Mouse (Mus musculus) ES-E14 (cell line): ENCODE measurements at regions not wholly inside any gene's neighbourhood (a gene's known extent, or its start where the extent isn't known, plus 50 kb on each side); places are given as distances from the start of the nearest gene placed in this dataset.

Experiments
- DNase-seq: peaks from one replicate; pipeline ENCODE4 v3.0.0-alpha.2; 2013; ENCODE audit warnings: low read depth, low spot score
- H3K27ac ChIP-seq: 2 replicates; pipeline ENCODE4 v1.5.1; 2012; ENCODE audit warnings: low read depth, mild to moderate bottlenecking, low read length, moderate library complexity, mixed read lengths; ENCODE audit not compliant: poor library complexity, insufficient read depth, severe bottlenecking
- H3K36me3 ChIP-seq: 2 replicates; pipeline ENCODE4 v1.6.1; 2012; ENCODE audit warnings: mild to moderate bottlenecking, low read length, moderate library complexity, mixed read lengths; ENCODE audit not compliant: control insufficient read depth, poor library complexity, insufficient read depth, severe bottlenecking
- H3K4me1 ChIP-seq, 2 experiments: fragments of 150-350 bp in 1 of 2; sonication (generic) in 1 of 2; 2 replicates each; pipeline ENCODE4 v1.6.1; 2012; ENCODE audit warnings: low read length in 2 of 2, mild to moderate bottlenecking in 1 of 2, mixed read lengths in 1 of 2; ENCODE audit not compliant: control insufficient read depth in 2 of 2, insufficient read depth in 2 of 2, poor library complexity in 1 of 2
- H3K4me3 ChIP-seq, 2 experiments: fragments of 150-350 bp in 1 of 2; sonication (generic) in 1 of 2; 2 replicates each; pipeline ENCODE4 v1.5.1; 2012; ENCODE audit warnings: low read length in 2 of 2, low read depth in 1 of 2, mild to moderate bottlenecking in 1 of 2, mixed read lengths in 1 of 2; ENCODE audit not compliant: insufficient read depth in 1 of 2, poor library complexity in 1 of 2, severe bottlenecking in 1 of 2
- H3K9ac ChIP-seq: 2 replicates; pipeline ENCODE4 v1.6.1; 2012; ENCODE audit warnings: low read depth, mild to moderate bottlenecking, low read length, mixed read lengths; ENCODE audit not compliant: poor library complexity, insufficient read depth, severe bottlenecking
- H3K9me3 ChIP-seq: fragments of 150-350 bp; sonication (generic); 2 replicates; pipeline ENCODE4 v1.6.1; 2012; ENCODE audit warnings: low read depth, mild to moderate bottlenecking, low read length; ENCODE audit not compliant: control insufficient read depth, insufficient read depth
- CHD2 ChIP-seq: IDR thresholded peaks from 2 replicates; pipeline ENCODE4 v1.6.1; 2014; ENCODE audit warnings: mild to moderate bottlenecking, low read depth, low read length, inconsistent platforms
- HCFC1 ChIP-seq: IDR thresholded peaks from 2 replicates; pipeline ENCODE4 v1.6.1; 2012; ENCODE audit warnings: low read length, inconsistent platforms, borderline replicate concordance; ENCODE audit not compliant: insufficient read depth
- MAFK ChIP-seq: IDR thresholded peaks from 2 replicates; pipeline ENCODE4 v1.6.1; 2014; ENCODE audit warnings: mild to moderate bottlenecking, low read depth, low read length, inconsistent platforms; ENCODE audit not compliant: insufficient read depth
- ZC3H11A ChIP-seq: IDR thresholded peaks from 2 replicates; pipeline ENCODE4 v1.6.1; 2012; ENCODE audit warnings: low read depth, mild to moderate bottlenecking, inconsistent platforms, low read length, borderline replicate concordance
- ZNF384 ChIP-seq: IDR thresholded peaks from 2 replicates; pipeline ENCODE4 v1.6.1; 2012; ENCODE audit warnings: low read depth, low read length, inconsistent platforms
- in situ Hi-C, 2 experiments: fragments of 600-800 bp; cut with MboI; formaldehyde crosslinking; loops; one replicate each; pipeline ENCODE4 v1.15.1; 2025; ENCODE audit warnings: low sequenced_read_pairs in 2 of 2, inconsistent platforms in 1 of 2; ENCODE audit not compliant: unreplicated experiment in 2 of 2

GRCm38 (mm10) chr5:39988039-39988438 is 232.8 kb upstream of the Hs3st1 start:
- Histone ChIP-seq H3K27ac (no peak overlapping the region), H3K4me3 (no peak overlapping the region), H3K36me3 (no peaks in the 10 kb centered on the region), H3K9ac (no peak overlapping the region), H3K4me1 (no peaks in the 10 kb centered on the region), H3K9me3 (no peaks in the 10 kb centered on the region)
- in situ Hi-C loops: no loop called here
- DNase-seq: no peak
- TF ChIP-seq CHD2 (no peak), ZC3H11A (no peak), MAFK (no peak), HCFC1 (no peak)

GRCm38 (mm10) chr5:39964371-39964770 is 209.1 kb upstream of the Hs3st1 start:
- in situ Hi-C loops: loop anchor here in 1 of 2 experiments (25.0 kb wide), 1 partner anchor 1177 kb away; no protein-coding TSS in a partner anchor
- no peak for DNase-seq
- Histone ChIP-seq H3K9me3 (no peaks in the 10 kb centered on the region), H3K4me1 (no peaks in the 10 kb centered on the region), H3K27ac (no peak overlapping the region), H3K9ac (no peak overlapping the region), H3K36me3 (no peaks in the 10 kb centered on the region), H3K4me3 (no peak overlapping the region)
- TF ChIP-seq ZNF384 (no peak), ZC3H11A (no peak), HCFC1 (no peak), CHD2 (no peak), MAFK (no peak)

GRCm38 (mm10) chr5:39960981-39961380 is 205.7 kb upstream of the Hs3st1 start:
- no peak overlapping the region for H3K27ac ChIP-seq
- no peak overlapping the region for H3K4me3 ChIP-seq
- no peak overlapping the region for H3K9ac ChIP-seq
- H3K4me1 ChIP-seq: no peaks in the 10 kb centered on the region
- TF ChIP-seq ZC3H11A: no peak
- TF ChIP-seq MAFK: no peak
- TF ChIP-seq HCFC1: no peak
- H3K36me3 ChIP-seq: no peaks in the 10 kb centered on the region
- peak; percentile 34 for DNase-seq
- in situ Hi-C loops: loop anchor here in 1 of 2 experiments (25.0 kb wide), 1 partner anchor 1174 kb away; no protein-coding TSS in a partner anchor
- H3K9me3 ChIP-seq: no peaks in the 10 kb centered on the region

- Histone ChIP-seq H3K4me3 (no peak overlapping the region), H3K4me1 (no peaks in the 10 kb centered on the region), H3K9ac (no peak overlapping the region), H3K27ac (no peak overlapping the region), H3K9me3 (no peaks in the 10 kb centered on the region), H3K36me3 (no peaks in the 10 kb centered on the region)
- in situ Hi-C loops: no loop called here
- TF ChIP-seq MAFK (0 out of 2 replicates have a peak, but pooled peaks have one; percentile 17), ZNF384 (no peak), CHD2 (no peak)
- no peak for DNase-seq
Observed at GRCm38 (mm10) chr5:39935564-39935963, 180.3 kb upstream of the Hs3st1 start.

- DNase-seq: no peak
- no peaks in the 10 kb centered on the region for H3K36me3 ChIP-seq
- no peak overlapping the region for H3K27ac ChIP-seq
- in situ Hi-C loops: no loop called here
- no peaks in the 10 kb centered on the region for H3K4me1 ChIP-seq
- no peaks in the 10 kb centered on the region for H3K9me3 ChIP-seq
- H3K4me3 ChIP-seq: no peak overlapping the region
- H3K9ac ChIP-seq: no peak overlapping the region
- no peak for TF ChIP-seq ZC3H11A
- no peak for TF ChIP-seq CHD2
Observed at GRCm38 (mm10) chr5:39931890-39932289, 176.6 kb upstream of the Hs3st1 start.
